Mouse (Mus musculus): Measurements from ENCODE around the gene Pagr1b. TPM values are rescaled to one million over a fixed set of nuclear protein-coding genes. Genes with fewer than 3 reads are reported as not detected.

The Pagr1b gene
- 2.4 and 5.3 TPM in 2 replicates for polyA plus RNA-seq (2012; rRNA removed)

GRCm38 (mm10) chr7:127016481-127016485 is at the start of gene Pagr1b:
Gene Pagr1b, minus strand, starts transcription at chr7:127016484.
- DNase-seq (ENCODE audit: low read depth), result no peak

- DNase-seq (ENCODE audit: low read depth), result no peak
Measured at GRCm38 (mm10) chr7:127065538-127065937, 49.3 kb upstream of the Pagr1b start.

GRCm38 (mm10) chr7:127055026-127055585 is 38.8 kb upstream of the Pagr1b start:
- no peak for DNase-seq (ENCODE audit: low read depth)

GRCm38 (mm10) chr7:127041851-127042672 is 25.8 kb upstream of the Pagr1b start, which contains the start of gene Kif22:
Gene Kif22, minus strand, starts transcription at chr7:127042471.
- no peak for DNase-seq (ENCODE audit: low read depth)

GRCm38 (mm10) chr7:127031244-127031643 is 15.0 kb upstream of the Pagr1b start:
- no peak for DNase-seq (ENCODE audit: low read depth)

GRCm38 (mm10) chr7:127030172-127030571 is 13.9 kb upstream of the Pagr1b start:
- no peak for DNase-seq (ENCODE audit: low read depth)

- DNase-seq (ENCODE audit: low read depth), result no peak
Measured at GRCm38 (mm10) chr7:127027885-127028284, 11.6 kb upstream of the Pagr1b start.

GRCm38 (mm10) chr7:127026984-127027726 is 10.9 kb upstream of the Pagr1b start, which contains the start of gene Maz:
Gene Maz, minus strand, starts transcription at chr7:127027037.
- DNase-seq (ENCODE audit: low read depth), result peak; percentile 89

GRCm38 (mm10) chr7:127026616-127026983 is 10.3 kb upstream of the Pagr1b start:
- no peak for DNase-seq (ENCODE audit: low read depth)

GRCm38 (mm10) chr7:127026161-127026600 is 9.9 kb upstream of the Pagr1b start:
- DNase-seq (ENCODE audit: low read depth), result no peak

GRCm38 (mm10) chr7:127025556-127026160 is 9.4 kb upstream of the Pagr1b start:
- no peak for DNase-seq (ENCODE audit: low read depth)

- no peak for DNase-seq (ENCODE audit: low read depth)
Measured at GRCm38 (mm10) chr7:127024755-127025555, 8.7 kb upstream of the Pagr1b start.

- DNase-seq (ENCODE audit: low read depth), result no peak
Measured at GRCm38 (mm10) chr7:127023896-127024690, 7.8 kb upstream of the Pagr1b start.

- no peak for DNase-seq (ENCODE audit: low read depth)
Measured at GRCm38 (mm10) chr7:127023272-127023691, 7.0 kb upstream of the Pagr1b start.

- no peak for DNase-seq (ENCODE audit: low read depth)
Measured at GRCm38 (mm10) chr7:127022528-127023271, 6.4 kb upstream of the Pagr1b start.

GRCm38 (mm10) chr7:127021563-127022527 is 5.6 kb upstream of the Pagr1b start:
- DNase-seq (ENCODE audit: low read depth), result no peak

- DNase-seq (ENCODE audit: low read depth), result no peak
Measured at GRCm38 (mm10) chr7:127020901-127021562, 4.7 kb upstream of the Pagr1b start, which contains the start of the genes Gm42742 and Prrt2. Gene Gm42742, minus strand, starts transcription at chr7:127021097. Gene Prrt2, minus strand, starts transcription at chr7:127021211.

GRCm38 (mm10) chr7:127020491-127020890 is 4.2 kb upstream of the Pagr1b start:
- DNase-seq (ENCODE audit: low read depth), result no peak

Data from gonadal fat pad, adult 2 months (tissue).